Mouse (Mus musculus) G1E (cell line): ENCODE results near the gene Wfdc12.

Experiments
- CTCF ChIP-seq: IDR thresholded peaks from 2 replicates; pipeline ENCODE4 v1.5.1; 2012; ENCODE audit warnings: low read depth, low read length, inconsistent platforms, mixed read lengths
- GATA1 ChIP-seq: IDR thresholded peaks from 2 replicates; pipeline ENCODE4 v1.6.1; 2012; ENCODE audit warnings: borderline replicate concordance, low read length, inconsistent platforms, mixed read lengths
- POLR2AphosphoS5 ChIP-seq: IDR thresholded peaks from 2 replicates; pipeline ENCODE4 v1.6.1; 2012; ENCODE audit warnings: low read depth, low read length, inconsistent platforms; ENCODE audit not compliant: insufficient replicate concordance

DNA sequence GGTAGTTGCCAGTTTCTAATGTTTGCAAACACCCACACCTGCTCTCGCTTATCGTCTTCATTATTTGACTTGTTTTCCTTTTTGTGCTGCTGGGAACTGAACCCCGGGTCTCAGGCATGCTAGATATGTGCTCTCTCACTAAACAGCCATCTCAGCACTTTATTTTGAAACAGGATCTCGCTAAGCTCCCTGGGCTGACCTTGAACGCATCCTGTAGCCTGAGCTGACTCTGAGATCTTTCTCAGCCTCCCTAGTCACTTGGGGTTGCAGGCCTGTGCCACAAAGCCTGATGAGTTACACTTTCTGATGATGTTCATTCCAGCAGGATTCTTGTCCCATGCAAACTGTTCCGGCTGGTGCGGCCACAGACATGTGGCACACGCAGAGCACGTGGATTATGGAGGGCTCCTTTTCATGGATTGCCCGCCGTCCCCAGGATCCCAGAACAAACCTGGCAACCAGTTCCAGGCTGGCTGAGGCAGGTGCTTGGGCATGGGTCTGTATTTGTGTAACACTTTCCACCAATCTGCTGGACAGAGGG is 28.8 kb downstream of the Wfdc12 start:
- TF ChIP-seq POLR2AphosphoS5 (no peak), GATA1 (no peak), CTCF (no peak)
